Mouse (Mus musculus) heart, embryonic 14.5 days (tissue): ENCODE data around the gene Ticam1. TPM values are rescaled to one million over a fixed set of nuclear protein-coding genes. Genes with fewer than 3 reads are reported as not detected.

ENCODE experiments used
- ATAC-seq: fragments of 200-750 bp; cut with Nextera tagmentation; 2 replicates; pipeline ENCODE4 v1.8.0; 2017; ENCODE audit warnings: low read depth, moderate TSS enrichment; ENCODE audit not compliant: insufficient number of reproducible peaks, insufficient read depth, low FRiP score
- H3K27ac ChIP-seq, 2 experiments: fragments of 200-500 bp in 1 of 2; fragments of 300-500 bp in 1 of 2; sonication (generic) in 1 of 2; replicated peaks in 1 of 2; 2 replicates each; pipeline ENCODE4 v1.5.1; 2012 to 2014; ENCODE audit warnings: low read depth in 2 of 2, low read length in 2 of 2, control low read depth in 1 of 2, mild to moderate bottlenecking in 1 of 2, mixed read lengths in 1 of 2; ENCODE audit not compliant: control insufficient read depth in 1 of 2, insufficient read depth in 1 of 2
- H3K27me3 ChIP-seq: fragments of 300-500 bp; sonication (generic); 2 replicates; pipeline ENCODE4 v1.6.1; 2014; ENCODE audit warnings: mild to moderate bottlenecking, low read length, control low read depth; ENCODE audit not compliant: control insufficient read depth, insufficient read depth
- H3K36me3 ChIP-seq: fragments of 300-500 bp; sonication (generic); 2 replicates; pipeline ENCODE4 v1.6.1; 2014; ENCODE audit warnings: mild to moderate bottlenecking, control low read depth, low read length, mixed read lengths; ENCODE audit not compliant: control insufficient read depth, insufficient read depth
- H3K4me1 ChIP-seq, 2 experiments: fragments of 200-500 bp in 1 of 2; fragments of 300-500 bp in 1 of 2; sonication (generic) in 1 of 2; 2 replicates each; pipeline ENCODE4 v1.6.1; 2012 to 2014; ENCODE audit warnings: low read length in 2 of 2, control low read depth in 1 of 2, mixed read lengths in 1 of 2; ENCODE audit not compliant: control insufficient read depth in 2 of 2, insufficient read depth in 2 of 2
- H3K4me2 ChIP-seq: fragments of 300-500 bp; sonication (generic); 2 replicates; pipeline ENCODE4 v1.6.1; 2014; ENCODE audit warnings: mild to moderate bottlenecking, low read length
- H3K4me3 ChIP-seq, 2 experiments: fragments of 200-500 bp in 1 of 2; fragments of 300-500 bp in 1 of 2; sonication (generic) in 1 of 2; 2 replicates each; pipeline ENCODE4 v1.5.1; 2012 to 2014; ENCODE audit warnings: low read length in 2 of 2, mild to moderate bottlenecking in 2 of 2, control low read depth in 1 of 2, low read depth in 1 of 2, moderate library complexity in 1 of 2; ENCODE audit not compliant: control insufficient read depth in 1 of 2, insufficient read depth in 1 of 2
- H3K9ac ChIP-seq: fragments of 300-500 bp; sonication (generic); 2 replicates; pipeline ENCODE4 v1.6.1; 2014; ENCODE audit warnings: mild to moderate bottlenecking, low read length
- H3K9me3 ChIP-seq: fragments of 300-500 bp; sonication (generic); 2 replicates; pipeline ENCODE4 v1.6.1; 2016; ENCODE audit warnings: low read length, control low read depth; ENCODE audit not compliant: control insufficient read depth
- WGBS: fragments of 180-500 bp; shearing (Covaris S2); extraction: QIAGEN DNeasy Blood & Tissue Kit; methylation state at CpG from one replicate; pipeline ENCODE4 v1.1.7; 2014; 5-methylcytosine and 5-hydroxymethylcytosine counted together
- polyA plus RNA-seq: library from polyadenylated mRNA; unstranded; fragments of >200 nt; fragmentation: Nextera tagmentation; extraction: Ambion mirVana; gene quantifications from 2 replicates; pipeline ENCODE4 v1.2.1, GENCODE M21; 2014

Gene Ticam1
- polyA plus RNA-seq, 1 experiment from 2014 or later, result 9.2 TPM

GRCm38 (mm10) chr17:56304718-56305117 is 28.1 kb upstream of the Ticam1 start:
- H3K9ac ChIP-seq, result peak overlapping the region; percentile 84
- ATAC-seq, result no peak
- H3K4me3 ChIP-seq, result peak overlapping the region; percentile 57 to 68
- H3K4me1 ChIP-seq, result peaks cover 16 to 29% of the 10 kb centered on the region in 2 experiments
- WGBS, result 24% methylated on average over 11 of the region's 11 CpGs
- no peaks in the 10 kb centered on the region for H3K9me3 ChIP-seq
- H3K36me3 ChIP-seq, result peaks cover 47% of the 10 kb centered on the region
- no peak overlapping the region for H3K27ac ChIP-seq
- H3K27me3 ChIP-seq, result no peaks in the 10 kb centered on the region
- H3K4me2 ChIP-seq, result peak overlapping the region; percentile 99

- Histone ChIP-seq H3K4me2 (peak overlapping the region; percentile 99), H3K9me3 (no peaks in the 10 kb centered on the region), H3K27ac (peak overlapping the region; percentile 73 to 80), H3K27me3 (no peaks in the 10 kb centered on the region), H3K4me3 (peak overlapping the region; percentile 57 to 68), H3K4me1 (peaks cover 16 to 29% of the 10 kb centered on the region in 2 experiments), H3K9ac (peak overlapping the region; percentile 84), H3K36me3 (peaks cover 40% of the 10 kb centered on the region)
- under 1% methylated on average over 67 of the region's 68 CpGs for WGBS
- peak; percentile 90 for ATAC-seq
Observed at GRCm38 (mm10) chr17:56303847-56304586, 27.4 kb upstream of the Ticam1 start.

- H3K4me2 ChIP-seq, result peak within 1 kb of the TSS; percentile 99
- H3K4me1 ChIP-seq, result peaks cover 16 to 29% of the 10 kb centered on the region in 2 experiments
- H3K9ac ChIP-seq, result peak within 1 kb of the TSS; percentile 84
- H3K9me3 ChIP-seq, result no peaks in the 10 kb centered on the region
- under 1% methylated on average over 43 of the region's 43 CpGs for whole genome bisulfite sequencing
- H3K27ac ChIP-seq, result peak within 1 kb of the TSS; percentile 80 to 81
- peak; percentile 82 for ATAC-seq
- peaks cover 33% of the 10 kb centered on the region for H3K36me3 ChIP-seq
- peak within 1 kb of the TSS; percentile 57 to 68 for H3K4me3 ChIP-seq
- H3K27me3 ChIP-seq, result no peaks in the 10 kb centered on the region
Observed at GRCm38 (mm10) chr17:56303160-56303846, 26.7 kb upstream of the Ticam1 start, which contains the start of gene Uhrf1. Gene Uhrf1 (plus strand): TSS chr17:56303321.

DNA sequence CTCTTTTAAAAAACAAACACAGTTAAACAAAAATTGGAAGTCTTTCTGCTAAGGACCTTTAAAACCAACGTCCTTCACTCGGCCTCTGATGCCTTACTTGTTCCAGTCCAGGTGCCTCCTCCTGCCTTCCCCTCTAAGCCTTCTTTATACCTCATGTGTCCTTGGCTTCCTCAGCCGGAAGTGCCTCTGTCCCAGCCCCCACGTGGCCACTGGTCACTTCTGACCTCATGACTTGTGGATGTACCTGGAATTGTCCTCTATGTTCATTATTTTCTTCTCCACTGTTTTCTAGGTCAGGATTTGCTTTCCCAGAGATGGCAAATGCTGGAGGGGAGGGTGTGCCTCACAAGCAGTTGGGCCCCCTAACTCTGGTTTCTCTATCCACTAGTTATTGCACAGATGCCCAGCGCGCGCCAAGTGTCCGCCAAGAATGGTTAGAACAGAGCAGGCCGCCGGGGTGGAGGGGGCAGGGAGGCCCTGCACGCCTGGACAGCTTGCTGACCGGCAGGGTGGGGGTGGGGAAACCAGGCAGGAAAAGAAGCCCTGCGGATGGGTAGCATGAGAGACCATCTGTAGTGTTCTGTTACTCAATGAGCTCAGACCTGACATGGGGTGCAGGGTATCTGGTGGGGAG is 25.9 kb upstream of the Ticam1 start:
- 0 out of 2 replicates have a peak, but pooled peaks have one; percentile 7 for ATAC-seq
- H3K4me2 ChIP-seq, result peak overlapping the region; percentile 99
- H3K27me3 ChIP-seq, result no peaks in the 10 kb centered on the region
- no peaks in the 10 kb centered on the region for H3K9me3 ChIP-seq
- peaks cover 16 to 29% of the 10 kb centered on the region in 2 experiments for H3K4me1 ChIP-seq
- H3K9ac ChIP-seq, result peak overlapping the region; percentile 84
- peaks cover 25% of the 10 kb centered on the region for H3K36me3 ChIP-seq
- peak overlapping the region; percentile 80 to 81 for H3K27ac ChIP-seq
- peak overlapping the region in 1 of 2 experiments; percentile 68; a peak in 1 of 4 replicates for H3K4me3 ChIP-seq
- WGBS, result 28% methylated on average over 13 of the region's 13 CpGs

- Histone ChIP-seq H3K9ac (no peak within 1 kb of the TSS), H3K4me3 (no peak within 1 kb of the TSS), H3K36me3 (0 out of 2 replicates have a peak, but pooled peaks cover 4% of the 10 kb centered on the region), H3K4me1 (peaks cover 13 to 19% of the 10 kb centered on the region in 2 experiments), H3K27ac (no peak within 1 kb of the TSS), H3K9me3 (no peaks in the 10 kb centered on the region), H3K27me3 (no peaks in the 10 kb centered on the region), H3K4me2 (no peak within 1 kb of the TSS)
- WGBS, result 85% methylated on average over 9 of the region's 9 CpGs
- no peak for ATAC-seq
Observed at GRCm38 (mm10) chr17:56300186-56300585, 23.6 kb upstream of the Ticam1 start, which contains the start of gene Arrdc5. Gene Arrdc5 (minus strand): TSS chr17:56300286.

DNA sequence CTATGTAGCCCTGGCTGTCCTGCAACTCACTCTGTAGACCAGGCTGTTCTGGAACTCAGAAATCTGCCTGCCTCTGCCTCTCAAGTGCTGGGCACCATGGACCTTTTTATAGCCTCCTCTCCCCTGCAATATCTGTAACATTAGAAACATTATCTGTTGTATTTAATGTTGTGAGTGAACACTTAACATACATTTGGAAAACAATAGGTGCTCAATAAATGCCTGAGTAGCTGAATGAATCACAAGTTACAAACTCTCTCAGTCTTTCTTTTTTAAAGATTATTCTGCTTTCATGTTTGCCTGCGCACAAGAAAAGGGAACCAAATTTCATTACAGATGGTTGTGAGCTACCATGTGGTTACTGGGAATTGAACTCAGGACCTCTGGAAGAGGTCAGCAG is 21.7 kb upstream of the Ticam1 start:
- Histone ChIP-seq H3K27me3 (no peaks in the 10 kb centered on the region), H3K4me3 (no peak overlapping the region), H3K27ac (no peak overlapping the region), H3K9ac (no peak overlapping the region), H3K36me3 (no peaks in the 10 kb centered on the region), H3K9me3 (no peaks in the 10 kb centered on the region), H3K4me1 (peaks cover 8 to 10% of the 10 kb centered on the region in 2 experiments), H3K4me2 (no peak overlapping the region)
- WGBS, result 94% methylated on average over 1 of the region's 1 CpGs
- no peak for ATAC-seq

GRCm38 (mm10) chr17:56296201-56296600 is 19.6 kb upstream of the Ticam1 start:
- H3K4me3 ChIP-seq, result no peak overlapping the region
- no peak for ATAC-seq
- no peaks in the 10 kb centered on the region for H3K36me3 ChIP-seq
- no peaks in the 10 kb centered on the region for H3K27me3 ChIP-seq
- no peak overlapping the region for H3K4me2 ChIP-seq
- no peaks in the 10 kb centered on the region for H3K9me3 ChIP-seq
- peaks cover 3 to 4% of the 10 kb centered on the region in 2 experiments; a peak in 3 of 4 replicates for H3K4me1 ChIP-seq
- 63% methylated on average over 1 of the region's 1 CpGs for WGBS
- no peak overlapping the region for H3K27ac ChIP-seq
- H3K9ac ChIP-seq, result no peak overlapping the region
